Mouse (Mus musculus) erythroblast, adult 5-6 weeks (primary cell): ENCODE measurements around the gene Vgll4. TPM values are rescaled to one million over a fixed set of nuclear protein-coding genes. Genes with fewer than 3 reads are reported as not detected.

ENCODE experiments used
- ATAC-seq: replicated peaks from 2 replicates; pipeline ENCODE4 v1.8.0; 2016; ENCODE audit warnings: moderate number of reproducible peaks, mild to moderate bottlenecking, moderate TSS enrichment, inconsistent platforms; ENCODE audit not compliant: poor library complexity, low FRiP score, severe bottlenecking
- total RNA-seq, 2 experiments: library from RNA; stranded (forward) in 1 of 2; stranded (reverse) in 1 of 2; fragments of 150-400 nt in 1 of 2; fragments of 200-764, 138-1000 nt in 1 of 2; gene quantifications; 2 replicates each; pipeline versions ENCODE4 v1.2.3 to v1.2.4; 2015 to 2017; ENCODE audit warnings: low replicate concordance in 2 of 2

Vgll4 gene
- total RNA-seq, 2 experiments from 2014 or later, result 5.0 to 6.5 TPM

DNA sequence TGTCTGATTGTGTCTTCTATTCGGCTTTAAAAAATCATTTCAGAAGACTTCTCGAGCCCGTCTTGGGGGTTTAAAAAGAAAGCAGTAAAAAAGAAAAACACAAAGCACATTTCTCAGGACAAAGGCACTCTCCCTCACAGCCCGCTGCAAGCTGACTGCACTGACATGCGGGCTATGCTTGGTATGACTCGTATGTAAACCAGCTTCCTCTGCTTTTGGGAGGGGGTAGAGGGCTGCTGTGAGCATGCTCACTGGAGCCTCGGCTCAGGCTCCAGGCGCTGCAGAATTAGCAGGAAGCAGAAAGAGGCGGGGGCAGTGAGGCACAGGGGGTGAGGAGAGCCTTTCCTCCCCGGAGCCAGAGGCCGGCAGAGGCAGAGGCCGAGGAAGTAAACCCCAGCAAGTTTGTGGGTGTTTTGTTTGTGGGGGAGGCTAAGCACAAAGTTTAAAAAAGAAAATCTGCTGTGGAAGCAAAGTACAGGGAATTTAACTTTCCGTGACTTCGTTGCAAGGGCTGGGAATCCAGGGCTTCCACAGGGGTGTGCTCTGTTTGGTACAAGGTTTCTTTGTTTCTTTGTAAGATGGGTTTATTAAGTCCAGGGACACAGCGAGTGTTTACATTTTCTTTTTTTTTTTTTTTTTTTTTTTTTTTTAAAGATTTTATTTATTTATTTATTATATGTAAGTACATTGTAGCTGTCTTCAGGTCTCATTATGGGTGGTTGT lies 48.0 kb downstream of the Vgll4 start:
- ATAC-seq, result peak; percentile 53

DNA sequence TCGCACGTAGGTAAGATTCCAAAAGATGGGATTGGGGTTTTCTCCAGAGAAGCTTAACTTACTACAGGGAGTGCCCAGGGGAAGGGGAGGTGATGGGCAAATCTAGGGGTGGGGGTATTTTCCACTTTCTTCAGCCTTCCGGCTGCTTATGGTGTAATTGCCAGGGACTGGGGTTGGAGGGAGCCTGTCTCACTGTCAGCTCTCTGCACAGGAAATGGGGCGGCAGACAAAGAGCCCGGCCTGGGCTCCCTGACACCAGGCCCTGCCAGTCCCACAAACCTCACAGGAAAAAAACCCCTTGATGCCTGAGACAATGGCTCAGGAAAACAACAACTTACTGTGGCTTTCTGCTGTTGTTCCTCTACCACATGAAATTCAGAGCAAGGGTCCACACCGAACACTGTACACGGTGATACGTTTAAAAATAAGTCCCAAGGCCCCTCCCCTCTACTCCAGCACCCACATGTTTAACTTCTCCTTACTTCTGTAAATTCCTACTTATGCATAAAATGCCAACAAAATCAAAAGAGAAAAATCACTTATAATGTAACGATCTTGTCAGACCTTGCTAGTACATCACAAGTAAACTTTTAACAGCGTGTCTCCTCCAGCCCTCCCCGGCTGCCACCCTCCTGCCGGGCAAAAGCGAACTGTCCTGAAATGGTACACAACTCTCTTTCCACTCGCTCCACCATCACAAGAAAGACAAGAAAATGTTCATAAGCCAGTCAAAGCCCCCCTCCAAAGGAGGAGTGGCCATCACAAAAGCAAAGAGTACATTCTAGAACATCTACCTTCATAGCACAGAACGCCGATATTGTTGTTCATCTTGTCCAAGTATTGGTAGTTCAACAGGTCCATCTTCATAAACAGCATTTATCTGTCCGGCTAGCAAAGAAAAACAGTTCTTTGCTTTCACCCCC lies 49.0 kb downstream of the Vgll4 start:
- peak; percentile 35; the same call in 1 of the 2 replicates for ATAC-seq

- no peak for ATAC-seq
Measured at GRCm38 (mm10) chr6:114919670-114920313, 50.0 kb downstream of the Vgll4 start.

DNA sequence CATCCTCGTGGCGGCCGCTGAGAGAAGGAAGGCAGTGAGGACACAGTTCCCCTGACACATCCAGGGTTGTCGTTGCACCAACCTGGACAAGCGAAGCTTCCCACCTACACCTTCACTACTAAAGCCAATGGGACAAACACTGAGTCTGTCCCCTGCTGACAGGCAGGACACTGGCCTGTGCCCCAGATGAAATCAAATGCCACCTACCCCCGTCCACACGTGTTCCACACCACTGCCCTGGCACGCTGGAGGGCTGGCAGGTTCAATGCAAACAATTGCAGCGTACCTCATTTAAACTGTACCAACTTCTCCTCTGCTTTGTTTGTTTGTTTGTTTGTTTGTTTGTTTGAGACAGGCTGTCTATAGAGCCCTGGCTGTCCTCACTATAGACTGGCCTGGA lies 50.8 kb downstream of the Vgll4 start:
- no peak for ATAC-seq

- ATAC-seq, result no peak
Measured at GRCm38 (mm10) chr6:114917770-114918635, 51.8 kb downstream of the Vgll4 start.

DNA sequence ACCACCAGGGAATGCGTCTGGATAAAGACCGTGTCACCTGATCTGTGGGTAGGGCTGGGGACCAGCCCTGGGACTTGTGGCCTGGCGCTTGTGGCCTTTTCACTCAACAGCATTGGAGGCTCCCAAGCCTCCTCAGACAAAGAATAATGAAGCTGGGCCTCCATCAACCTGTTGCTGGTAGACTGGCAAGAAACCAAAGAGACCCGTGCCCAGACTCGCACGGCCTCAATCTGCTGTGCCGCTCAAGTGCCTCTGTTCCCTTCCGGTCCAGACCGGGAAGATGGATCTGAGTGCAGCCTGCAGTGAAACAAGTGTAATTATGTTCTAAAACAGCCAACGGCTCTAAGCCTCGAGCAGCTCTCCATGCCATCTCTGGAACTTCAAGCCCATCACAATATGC lies 52.7 kb downstream of the Vgll4 start:
- no peak for ATAC-seq

DNA sequence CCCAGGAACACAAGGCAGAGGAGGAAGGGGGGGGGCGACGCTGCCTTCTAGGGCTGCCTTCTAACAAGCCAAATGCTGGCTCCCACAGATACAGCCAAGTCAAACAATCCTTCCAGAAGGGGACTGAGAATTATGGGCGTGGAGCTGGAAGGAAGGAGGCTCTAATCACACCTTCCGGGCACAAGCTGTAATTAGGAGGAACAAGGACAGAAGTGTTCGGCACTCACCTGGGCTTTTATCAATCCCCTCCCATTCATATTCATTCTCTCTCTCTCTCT lies 53.1 kb downstream of the Vgll4 start:
- no peak for ATAC-seq

- no peak for ATAC-seq
Measured at GRCm38 (mm10) chr6:114915915-114916714, 53.7 kb downstream of the Vgll4 start.

DNA sequence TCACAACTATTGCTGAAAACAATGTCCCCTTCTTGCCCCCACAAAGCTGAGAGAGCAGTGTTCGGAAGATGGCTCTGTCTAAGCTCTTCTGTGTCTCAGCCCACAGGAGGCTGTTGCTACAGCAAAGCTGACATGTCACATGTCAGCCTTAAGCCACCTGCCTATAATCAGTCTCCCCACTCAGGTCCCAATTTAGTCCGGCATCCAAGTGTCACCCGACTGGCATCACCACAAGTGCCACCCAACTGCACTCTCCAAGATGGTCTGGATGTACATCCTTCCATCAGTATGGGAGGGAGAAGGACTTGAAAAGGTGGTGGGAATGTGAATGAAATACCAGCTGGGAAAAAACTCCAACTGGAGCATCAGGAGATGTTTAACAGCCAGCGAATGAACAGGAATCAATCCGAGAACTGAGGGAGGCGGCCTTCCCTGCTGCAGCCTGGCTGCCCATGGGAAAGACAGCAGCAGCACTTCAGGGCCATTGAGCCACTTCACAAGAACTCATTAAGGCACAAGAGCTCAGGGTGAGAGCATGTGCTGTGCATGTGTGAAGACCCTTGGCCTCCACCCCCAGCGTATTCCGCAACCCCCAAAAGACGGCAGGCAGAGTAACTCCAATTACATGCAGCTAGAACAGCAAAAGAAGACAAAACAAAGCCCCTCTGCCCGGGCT lies 55.6 kb downstream of the Vgll4 start:
- no peak for ATAC-seq

DNA sequence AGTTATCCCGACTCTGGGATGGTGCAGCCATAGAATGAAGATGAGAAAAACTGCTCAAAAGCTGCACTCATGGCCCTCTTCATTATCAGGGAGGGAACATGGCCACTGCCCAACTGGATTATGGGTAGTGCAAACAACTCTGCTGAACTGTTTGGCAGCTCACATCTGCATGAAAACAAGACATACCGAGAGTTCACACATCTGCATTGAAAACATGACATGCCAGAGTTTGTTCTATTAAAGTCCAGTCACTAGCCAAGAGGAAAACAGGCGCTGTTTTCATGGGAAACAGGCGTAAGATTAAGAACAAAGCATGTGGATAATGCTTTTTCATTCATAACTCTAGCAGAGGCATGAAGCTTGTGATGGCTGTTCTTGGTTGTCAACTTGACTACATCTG lies 56.7 kb downstream of the Vgll4 start:
- ATAC-seq, result no peak

DNA sequence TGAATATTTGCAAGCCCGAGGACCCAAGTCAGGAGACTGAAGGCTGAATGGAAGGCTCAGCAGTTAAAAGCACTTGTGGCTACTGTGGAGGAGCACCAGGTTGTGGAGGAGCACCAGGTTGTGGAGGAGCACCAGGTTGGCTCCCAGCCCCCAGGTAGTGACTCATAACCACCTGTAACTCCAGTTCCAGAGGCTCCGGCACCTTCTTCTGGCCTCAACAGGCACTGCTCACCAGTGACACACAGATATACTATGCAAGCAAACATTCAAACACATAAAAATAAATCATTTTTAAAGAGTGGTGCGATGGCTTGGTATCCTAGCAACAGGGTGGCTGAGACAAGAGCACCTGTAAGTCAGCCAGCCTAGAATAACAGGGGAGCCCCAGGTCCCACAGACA lies 58.3 kb downstream of the Vgll4 start:
- ATAC-seq, result no peak

GRCm38 (mm10) chr6:114909801-114910200 lies 60.0 kb downstream of the Vgll4 start:
- ATAC-seq, result no peak

GRCm38 (mm10) chr6:114907459-114907858 lies 62.3 kb downstream of the Vgll4 start:
- no peak for ATAC-seq

DNA sequence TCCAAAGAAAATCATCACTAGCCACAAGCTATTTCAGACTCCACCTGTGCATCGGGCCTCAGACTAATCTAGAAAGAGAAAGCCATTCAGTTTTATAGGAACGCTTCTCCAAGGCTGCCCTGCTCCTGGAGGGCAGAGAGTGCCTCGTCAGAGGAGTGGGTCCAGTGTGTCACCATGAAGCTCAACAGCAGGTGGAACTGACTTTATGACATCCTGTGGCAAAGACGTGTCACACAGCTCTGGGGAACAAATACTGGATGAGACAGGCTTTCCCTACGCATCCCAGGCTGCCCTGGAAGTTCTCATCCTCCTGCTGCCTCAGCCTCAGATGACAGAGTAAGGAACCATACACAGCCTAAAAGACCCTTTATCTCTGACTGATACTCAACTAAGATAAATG lies 63.6 kb downstream of the Vgll4 start:
- no peak for ATAC-seq

DNA sequence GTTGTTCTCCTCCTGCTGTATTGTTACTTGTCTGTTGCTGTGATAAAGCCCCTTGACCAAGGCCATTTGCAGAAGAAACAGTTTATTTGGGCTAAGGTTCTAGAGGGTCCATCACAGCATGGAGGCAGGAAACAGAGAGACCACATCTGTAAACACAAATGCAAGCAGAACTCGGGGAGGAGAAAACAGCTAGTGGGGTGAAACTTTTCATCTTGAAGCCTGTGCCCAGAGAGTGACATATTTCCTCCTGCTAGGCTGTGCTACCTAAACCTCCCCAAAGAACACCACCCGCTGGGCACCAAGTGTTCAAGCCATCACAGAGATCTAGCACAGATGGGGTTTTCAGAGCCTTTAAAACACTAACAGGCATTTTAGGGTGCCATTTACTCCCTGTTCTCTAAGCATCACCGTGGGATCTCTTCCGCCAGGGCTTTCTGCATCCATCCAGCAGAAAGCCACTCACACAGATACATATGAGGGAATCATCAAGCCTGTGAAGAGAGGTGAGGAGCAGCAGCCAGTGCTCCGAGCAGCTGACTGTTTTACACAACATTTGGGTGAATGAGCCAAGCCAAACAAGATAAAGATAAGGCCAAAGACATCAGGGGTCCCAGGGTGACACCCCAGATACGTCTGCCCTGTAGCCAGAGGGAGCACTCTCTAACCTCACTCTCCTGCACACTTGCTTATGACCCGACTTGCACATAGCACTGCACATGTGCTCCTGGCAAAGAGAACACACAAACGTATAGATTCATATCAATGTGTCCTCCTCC lies 64.4 kb downstream of the Vgll4 start:
- ATAC-seq, result no peak

GRCm38 (mm10) chr6:114904818-114905217 lies 65.0 kb downstream of the Vgll4 start:
- no peak for ATAC-seq

- ATAC-seq, result no peak
Measured at GRCm38 (mm10) chr6:114904233-114904632, 65.6 kb downstream of the Vgll4 start.

GRCm38 (mm10) chr6:114901921-114902320 lies 67.9 kb downstream of the Vgll4 start:
- ATAC-seq, result 0 out of 2 replicates have a peak, but pooled peaks have one; percentile 33
